Mouse (Mus musculus) forebrain, postnatal 0 days (tissue): Measurements from ENCODE around the gene Rpl11. TPM values are rescaled to one million over a fixed set of nuclear protein-coding genes. Genes with fewer than 3 reads are reported as not detected.

ENCODE experiments used
- ATAC-seq: fragments of 200-750 bp; cut with Nextera tagmentation; 2 replicates; pipeline ENCODE4 v1.8.0; 2017; ENCODE audit warnings: mild to moderate bottlenecking, moderate library complexity
- DNase-seq: peaks from one replicate; pipeline ENCODE4 v3.0.0-alpha.2; 2015
- H3K27ac ChIP-seq: fragments of 300-500 bp; sonication (generic); 2 replicates; pipeline ENCODE4 v1.5.1; 2014; ENCODE audit warnings: low read depth, mild to moderate bottlenecking, antibody characterized with exemption, low read length, moderate library complexity, mixed read lengths
- H3K27me3 ChIP-seq: fragments of 300-500 bp; sonication (generic); 2 replicates; pipeline ENCODE4 v1.6.1; 2014; ENCODE audit warnings: mild to moderate bottlenecking, low read length, mixed read lengths; ENCODE audit not compliant: insufficient read depth
- H3K36me3 ChIP-seq: fragments of 300-500 bp; sonication (generic); 2 replicates; pipeline ENCODE4 v1.6.1; 2014; ENCODE audit warnings: mild to moderate bottlenecking, moderate library complexity; ENCODE audit not compliant: insufficient read depth
- H3K4me1 ChIP-seq: fragments of 300-500 bp; sonication (generic); 2 replicates; pipeline ENCODE4 v1.6.1; 2014; ENCODE audit warnings: antibody characterized with exemption; ENCODE audit not compliant: insufficient read depth
- H3K4me2 ChIP-seq: fragments of 300-500 bp; sonication (generic); 2 replicates; pipeline ENCODE4 v1.6.1; 2014; ENCODE audit warnings: low read depth, mild to moderate bottlenecking, moderate library complexity
- H3K4me3 ChIP-seq: fragments of 300-500 bp; sonication (generic); 2 replicates; pipeline ENCODE4 v1.5.1; 2014; ENCODE audit warnings: low read depth, low read length, mixed read lengths
- H3K9ac ChIP-seq: fragments of 300-500 bp; sonication (generic); 2 replicates; pipeline ENCODE4 v1.6.1; 2014; ENCODE audit warnings: mild to moderate bottlenecking
- H3K9me3 ChIP-seq: fragments of 300-500 bp; sonication (generic); 2 replicates; pipeline ENCODE4 v1.6.1; 2016; ENCODE audit warnings: low read length
- CTCF ChIP-seq: sonication (generic); IDR thresholded peaks from 2 replicates; pipeline ENCODE4 v1.5.1; 2016; ENCODE audit warnings: antibody characterized with exemption, control low read depth, low read depth
- WGBS: fragments of 180-500 bp; shearing (Covaris S2); extraction: QIAGEN DNeasy Blood & Tissue Kit; methylation state at CpG from one replicate; pipeline ENCODE4 v1.1.7; 2014; 5-methylcytosine and 5-hydroxymethylcytosine counted together
- polyA plus RNA-seq: library from polyadenylated mRNA; unstranded; fragments of >200 nt; fragmentation: Nextera tagmentation; extraction: Ambion mirVana; gene quantifications from 2 replicates; pipeline ENCODE4 v1.2.1, GENCODE M21; 2015
- total RNA-seq: library from RNA; depleted of rRNA; stranded (reverse); fragments of >200 nt; gene quantifications from 2 replicates; pipeline ENCODE4 v1.2.3, GENCODE M21; 2014

Rpl11 gene
- total and polyA plus RNA-seq, 2 experiments from 2014 or later, result 313 to 1,141 TPM

DNA sequence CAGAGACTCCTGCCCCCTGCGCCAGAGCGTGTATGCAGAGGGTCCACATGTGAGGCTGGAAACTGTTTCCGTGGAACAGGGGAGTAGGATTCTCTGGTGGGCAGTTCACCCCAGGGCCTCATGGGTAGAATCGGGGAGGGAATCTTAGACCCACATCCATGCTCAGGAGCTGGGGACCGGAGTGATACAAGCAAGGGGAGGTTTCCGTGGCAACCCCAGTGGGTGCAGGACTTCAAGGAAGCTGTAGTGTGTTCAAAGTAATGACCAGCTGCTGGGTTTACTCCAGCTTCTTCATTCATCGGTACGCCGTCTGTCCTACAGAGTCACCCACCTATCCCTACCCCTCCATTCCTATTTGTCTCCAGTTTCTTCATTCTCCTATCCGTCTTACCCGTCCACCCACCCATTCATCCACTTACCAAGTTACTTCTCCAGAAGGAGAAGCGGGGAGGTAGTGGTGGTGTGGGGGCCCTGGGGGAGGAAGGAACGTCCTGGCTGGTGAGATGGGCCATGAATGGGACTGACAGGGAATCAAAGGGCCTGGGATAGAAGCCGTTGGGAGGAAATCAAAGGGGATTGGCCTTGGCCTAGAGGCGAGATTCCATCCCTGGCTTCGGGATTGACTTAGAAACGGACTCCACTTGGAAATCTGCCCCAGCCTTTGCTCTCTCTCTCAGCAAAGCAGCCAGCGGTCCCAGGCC, 41.4 kb upstream of the Rpl11 start:
- ATAC-seq, result peak; percentile 84
- Histone ChIP-seq H3K4me3 (no peak overlapping the region), H3K27me3 (no peaks in the 10 kb centered on the region), H3K27ac (no peak overlapping the region), H3K9ac (no peak overlapping the region), H3K4me1 (no peaks in the 10 kb centered on the region), H3K9me3 (no peaks in the 10 kb centered on the region), H3K4me2 (no peak overlapping the region), H3K36me3 (no peaks in the 10 kb centered on the region)
- WGBS, result 62% methylated on average over 18 of the region's 18 CpGs
- DNase-seq, result peak; percentile 52
- no peak for TF ChIP-seq CTCF

DNA sequence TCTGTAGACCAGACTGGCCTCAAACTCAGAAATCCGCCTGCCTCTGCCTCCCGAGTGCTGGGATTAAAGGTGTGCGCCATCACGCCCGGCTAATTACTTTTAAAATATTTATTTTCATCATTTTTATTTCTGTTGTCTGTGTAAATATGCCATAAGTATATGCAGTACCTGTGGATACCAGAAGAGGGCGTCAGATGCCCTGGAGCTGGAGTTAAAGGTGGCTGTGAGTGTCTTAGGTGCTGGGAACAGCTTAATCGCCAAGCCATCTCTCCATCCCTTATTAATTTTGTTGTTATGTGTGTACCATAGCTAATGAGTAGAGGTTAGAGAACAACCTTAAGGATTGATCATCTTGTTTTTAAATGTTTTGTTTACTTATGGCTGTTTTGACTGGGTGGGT, 39.3 kb upstream of the Rpl11 start:
- no peaks in the 10 kb centered on the region for H3K9me3 ChIP-seq
- no peak overlapping the region for H3K4me2 ChIP-seq
- TF ChIP-seq CTCF, result 0 out of 2 replicates have a peak, but pooled peaks have one; percentile 11
- no peak for ATAC-seq
- DNase-seq, result no peak
- no peak overlapping the region for H3K9ac ChIP-seq
- 91% methylated on average over 7 of the region's 7 CpGs for whole genome bisulfite sequencing
- H3K4me1 ChIP-seq, result no peaks in the 10 kb centered on the region
- H3K36me3 ChIP-seq, result no peaks in the 10 kb centered on the region
- H3K27ac ChIP-seq, result no peak overlapping the region
- no peak overlapping the region for H3K4me3 ChIP-seq
- no peaks in the 10 kb centered on the region for H3K27me3 ChIP-seq

- Histone ChIP-seq H3K4me1 (no peaks in the 10 kb centered on the region), H3K27me3 (no peaks in the 10 kb centered on the region), H3K36me3 (no peaks in the 10 kb centered on the region), H3K4me3 (no peak overlapping the region), H3K4me2 (no peak overlapping the region), H3K27ac (no peak overlapping the region), H3K9ac (no peak overlapping the region), H3K9me3 (no peaks in the 10 kb centered on the region)
- 93% methylated on average over 4 of the region's 4 CpGs for WGBS
- TF ChIP-seq CTCF, result no peak
- ATAC-seq, result no peak
- DNase-seq, result no peak
Measured at GRCm38 (mm10) chr4:136091346-136091745, 38.1 kb upstream of the Rpl11 start.

DNA sequence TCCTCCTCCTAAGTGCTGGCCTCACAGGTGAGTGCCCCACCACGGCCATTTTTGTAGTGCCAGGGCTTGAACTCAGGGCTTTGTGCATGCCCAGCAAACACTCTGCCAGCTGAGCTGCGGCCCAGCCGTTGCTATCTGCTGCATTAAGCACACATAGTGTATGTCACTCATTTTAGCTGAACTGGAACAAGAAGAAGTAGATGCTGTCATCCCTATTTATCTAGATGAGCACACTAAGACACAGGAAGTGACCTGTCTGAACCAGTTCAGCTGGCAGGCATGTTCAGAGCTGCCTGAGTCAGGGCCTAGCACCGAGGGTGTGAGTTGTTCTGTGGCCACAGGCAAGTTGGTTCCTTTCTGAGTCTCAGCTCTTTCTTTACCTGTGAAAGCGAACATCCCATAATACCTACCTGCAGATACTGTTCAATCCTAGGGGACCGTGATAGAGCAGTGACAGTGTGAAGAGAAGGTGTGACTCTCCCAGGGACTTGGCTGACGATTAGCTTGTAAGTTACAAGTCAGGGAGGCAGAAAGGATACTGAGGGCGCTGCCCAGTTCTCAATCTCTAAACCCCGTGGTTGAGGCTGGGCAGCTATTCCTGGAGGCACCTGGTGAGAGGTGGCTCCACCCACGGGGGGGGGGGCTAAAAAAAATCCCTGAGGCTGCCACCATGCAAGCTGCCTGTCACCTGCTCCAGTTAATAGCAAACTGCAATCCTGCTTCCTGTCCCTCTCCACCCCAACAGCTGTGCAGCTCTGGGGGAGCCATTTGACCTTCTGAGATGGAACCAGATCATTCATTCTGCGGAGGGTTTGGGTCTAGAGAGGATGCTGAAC, 36.7 kb upstream of the Rpl11 start:
- Histone ChIP-seq H3K4me1 (no peaks in the 10 kb centered on the region), H3K27ac (no peak overlapping the region), H3K27me3 (no peaks in the 10 kb centered on the region), H3K9me3 (no peaks in the 10 kb centered on the region), H3K36me3 (no peaks in the 10 kb centered on the region), H3K9ac (no peak overlapping the region), H3K4me3 (no peak overlapping the region), H3K4me2 (no peak overlapping the region)
- DNase-seq (no peak), ATAC-seq (no peak)
- 64% methylated on average over 11 of the region's 11 CpGs for WGBS
- no peak for TF ChIP-seq CTCF

GRCm38 (mm10) chr4:136088971-136089747, 35.9 kb upstream of the Rpl11 start:
- no peaks in the 10 kb centered on the region for H3K4me1 ChIP-seq
- H3K9ac ChIP-seq, result no peak overlapping the region
- no peak overlapping the region for H3K27ac ChIP-seq

DNA sequence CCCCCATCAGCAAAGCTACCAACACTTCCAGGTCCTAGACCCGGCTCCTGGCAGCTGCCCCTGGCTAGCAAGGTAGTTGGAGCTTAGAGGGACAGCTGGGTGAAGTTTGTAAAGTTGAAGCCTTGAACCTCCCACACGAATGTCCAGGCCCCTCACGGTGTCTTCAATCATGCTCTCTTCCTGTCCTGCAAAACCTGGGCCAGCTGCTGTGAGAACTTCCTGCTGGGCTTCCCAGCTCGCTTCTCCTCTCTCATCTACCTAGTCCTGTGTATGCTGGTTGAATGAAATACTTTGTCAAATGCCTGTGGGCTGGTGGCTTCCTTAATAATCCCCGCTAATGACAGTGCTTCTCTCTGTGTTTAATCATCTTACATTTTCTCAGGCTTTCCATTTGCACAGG, 35.1 kb upstream of the Rpl11 start:
- H3K4me2 ChIP-seq, result no peak overlapping the region
- H3K4me3 ChIP-seq, result no peak overlapping the region
- no peaks in the 10 kb centered on the region for H3K4me1 ChIP-seq
- no peak for TF ChIP-seq CTCF
- no peak overlapping the region for H3K27ac ChIP-seq
- ATAC-seq, result no peak
- no peaks in the 10 kb centered on the region for H3K9me3 ChIP-seq
- DNase-seq, result no peak
- H3K27me3 ChIP-seq, result no peaks in the 10 kb centered on the region
- 83% methylated on average over 5 of the region's 5 CpGs for WGBS
- H3K36me3 ChIP-seq, result no peaks in the 10 kb centered on the region
- no peak overlapping the region for H3K9ac ChIP-seq

More at GRCm38 (mm10) chr4:136088971-136089747, 35.9 kb upstream of the Rpl11 start:
- no peak for TF ChIP-seq CTCF
- no peak overlapping the region for H3K4me3 ChIP-seq
- WGBS, result 35% methylated on average over 16 of the region's 16 CpGs
- no peak for ATAC-seq
- no peaks in the 10 kb centered on the region for H3K9me3 ChIP-seq
- H3K4me2 ChIP-seq, result no peak overlapping the region
- no peaks in the 10 kb centered on the region for H3K36me3 ChIP-seq
- no peaks in the 10 kb centered on the region for H3K27me3 ChIP-seq
- no peak for DNase-seq
